Mouse (Mus musculus): ENCODE measurements around the gene Per1.

DNA sequence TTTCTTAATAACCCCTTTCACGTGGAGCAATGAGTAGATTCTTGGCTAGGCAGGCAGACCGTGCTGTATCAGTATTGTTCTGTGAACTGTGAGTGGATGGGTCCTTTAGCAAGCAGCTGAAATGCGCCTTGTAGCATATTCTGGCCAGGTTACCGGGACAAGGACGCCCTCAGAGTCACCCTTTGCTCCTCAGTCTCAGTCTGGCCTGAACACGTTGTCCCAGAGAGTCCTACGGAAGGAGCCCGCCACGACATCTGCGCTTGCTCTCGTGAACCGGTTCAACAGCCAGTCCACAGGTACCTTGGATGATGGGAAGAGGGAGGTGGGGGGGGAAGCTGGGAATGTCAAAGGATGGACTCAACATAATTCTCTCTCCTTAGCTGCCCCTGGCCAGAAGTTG lies 47.4 kb upstream of the Per1 start:
- TF ChIP-seq CTCF (IDR thresholded peaks at IDR 0.05; ENCODE audit: low read depth, low read length) (no peak), POLR2A (IDR thresholded peaks at IDR 0.05; ENCODE audit: insufficient read depth, low read length) (no peak)

All from ES-Bruce4 (cell line).